Mouse (Mus musculus) thymus, adult 2 months (tissue): ENCODE measurements around the gene Dnah2. TPM values are rescaled to one million over a fixed set of nuclear protein-coding genes. Genes with fewer than 3 reads are reported as not detected.

Experiments used
- DNase-seq: peaks from one replicate; pipeline ENCODE4 v3.0.0; 2021
- H3K27ac ChIP-seq: fragments of 200-500 bp; 2 replicates; pipeline ENCODE4 v1.5.1; 2012; ENCODE audit warnings: low read length, control low read depth; ENCODE audit not compliant: control insufficient read depth, insufficient read depth
- H3K27me3 ChIP-seq: fragments of 200-500 bp; 2 replicates; pipeline ENCODE4 v1.6.1; 2012; ENCODE audit warnings: mild to moderate bottlenecking, low read length, moderate library complexity, mixed read lengths; ENCODE audit not compliant: control insufficient read depth, insufficient read depth
- H3K36me3 ChIP-seq: fragments of 200-500 bp; 2 replicates; pipeline ENCODE4 v1.6.1; 2012; ENCODE audit warnings: mild to moderate bottlenecking, low read length, moderate library complexity; ENCODE audit not compliant: control insufficient read depth, insufficient read depth
- H3K4me1 ChIP-seq: fragments of 200-500 bp; replicated peaks from 2 replicates; pipeline ENCODE4 v1.6.1; 2012; ENCODE audit warnings: low read length; ENCODE audit not compliant: control insufficient read depth, insufficient read depth
- H3K4me3 ChIP-seq: fragments of 200-500 bp; 2 replicates; pipeline ENCODE4 v1.5.1; 2012; ENCODE audit warnings: mild to moderate bottlenecking, low read length, control low read depth, moderate library complexity; ENCODE audit not compliant: control insufficient read depth, insufficient read depth
- CTCF ChIP-seq: fragments of 200-500 bp; IDR thresholded peaks from 2 replicates; pipeline ENCODE4 v1.5.1; 2012; ENCODE audit warnings: mild to moderate bottlenecking, control low read depth, low read length, moderate library complexity, borderline replicate concordance; ENCODE audit not compliant: control insufficient read depth, poor library complexity, insufficient read depth; ENCODE audit errors: extremely low read depth
- POLR2A ChIP-seq: fragments of 200-500 bp; IDR thresholded peaks from 2 replicates; pipeline ENCODE4 v1.6.1; 2012; ENCODE audit warnings: mild to moderate bottlenecking, low read length, control low read depth, moderate library complexity; ENCODE audit not compliant: control insufficient read depth, poor library complexity, insufficient read depth; ENCODE audit errors: extremely low read depth
- WGBS: fragments of 180-500 bp; shearing (Covaris S2); methylation state at CpG from one replicate; pipeline ENCODE4 v1.1.7; 2018; 5-methylcytosine and 5-hydroxymethylcytosine counted together
- polyA plus RNA-seq: library from polyadenylated mRNA; depleted of rRNA; stranded (reverse); fragments of >200 nt; gene quantifications from 2 replicates; pipeline ENCODE4 v1.2.3, GENCODE M21; 2012

The Dnah2 gene
- polyA plus RNA-seq, 1 experiment, result 0.39 TPM

GRCm38 (mm10) chr11:69565131-69565530, 16.2 kb upstream of the Dnah2 start:
- H3K4me3 ChIP-seq, result no peak overlapping the region
- DNase-seq, result no peak
- peaks cover 38% of the 10 kb centered on the region for H3K36me3 ChIP-seq
- H3K4me1 ChIP-seq, result peaks cover 6% of the 10 kb centered on the region
- no peak overlapping the region for H3K27ac ChIP-seq
- peaks cover 2% of the 10 kb centered on the region; the same call in 1 of the 2 replicates for H3K27me3 ChIP-seq
- TF ChIP-seq CTCF, result no peak
- no peak for TF ChIP-seq POLR2A
- 65% methylated on average over 8 of the region's 8 CpGs for WGBS

GRCm38 (mm10) chr11:69564391-69564790, 15.5 kb upstream of the Dnah2 start:
- 94% methylated on average over 3 of the region's 3 CpGs for WGBS
- no peak for DNase-seq
- peaks cover 32% of the 10 kb centered on the region for H3K36me3 ChIP-seq
- H3K27ac ChIP-seq, result no peak overlapping the region
- H3K27me3 ChIP-seq, result peaks cover 4% of the 10 kb centered on the region; the same call in 1 of the 2 replicates
- no peak overlapping the region for H3K4me3 ChIP-seq
- TF ChIP-seq CTCF (no peak), POLR2A (no peak)
- peaks cover 10% of the 10 kb centered on the region for H3K4me1 ChIP-seq

GRCm38 (mm10) chr11:69563373-69563772, 14.5 kb upstream of the Dnah2 start:
- WGBS, result 94% methylated on average over 13 of the region's 13 CpGs
- Histone ChIP-seq H3K4me3 (no peak overlapping the region), H3K36me3 (peaks cover 32% of the 10 kb centered on the region)

GRCm38 (mm10) chr11:69560896-69561854, 12.3 kb upstream of the Dnah2 start:
- Histone ChIP-seq H3K27me3 (peaks cover 4% of the 10 kb centered on the region; the same call in 1 of the 2 replicates), H3K4me1 (peaks cover 10% of the 10 kb centered on the region), H3K27ac (no peak overlapping the region), H3K4me3 (no peak overlapping the region), H3K36me3 (peaks cover 26% of the 10 kb centered on the region)
- TF ChIP-seq CTCF, result no peak
- no peak for TF ChIP-seq POLR2A
- DNase-seq, result no peak
- 92% methylated on average over 16 of the region's 16 CpGs for WGBS

More at GRCm38 (mm10) chr11:69563373-69563772, 14.5 kb upstream of the Dnah2 start:
- Histone ChIP-seq H3K4me1 (peaks cover 10% of the 10 kb centered on the region), H3K27ac (no peak overlapping the region), H3K27me3 (peaks cover 4% of the 10 kb centered on the region; the same call in 1 of the 2 replicates)
- TF ChIP-seq CTCF (no peak), POLR2A (no peak)
- no peak for DNase-seq

GRCm38 (mm10) chr11:69559851-69560765, 11.2 kb upstream of the Dnah2 start, which contains the start of gene Efnb3:
Gene Efnb3, minus strand, starts transcription at chr11:69560205.
- DNase-seq, result no peak
- peaks cover 4% of the 10 kb centered on the region; the same call in 1 of the 2 replicates for H3K27me3 ChIP-seq
- no peak for TF ChIP-seq POLR2A
- peaks cover 22% of the 10 kb centered on the region for H3K36me3 ChIP-seq
- no peak within 1 kb of the TSS for H3K27ac ChIP-seq
- H3K4me1 ChIP-seq, result peaks cover 7% of the 10 kb centered on the region; the same call in 1 of the 2 replicates
- H3K4me3 ChIP-seq, result no peak within 1 kb of the TSS
- 24% methylated on average over 54 of the region's 59 CpGs for WGBS

- no peak for DNase-seq
- Histone ChIP-seq H3K36me3 (peaks cover 22% of the 10 kb centered on the region), H3K27me3 (peaks cover 4% of the 10 kb centered on the region; the same call in 1 of the 2 replicates), H3K27ac (no peak overlapping the region), H3K4me1 (0 out of 2 replicates have a peak, but pooled peaks cover 6% of the 10 kb centered on the region), H3K4me3 (no peak overlapping the region)
- TF ChIP-seq POLR2A (no peak), CTCF (no peak)
- WGBS, result 67% methylated on average over 5 of the region's 5 CpGs
Measured at GRCm38 (mm10) chr11:69559183-69559582, 10.3 kb upstream of the Dnah2 start.
